Mouse (Mus musculus) bone marrow macrophage, adult 2 months (primary cell): Measurements from ENCODE around the gene Pop4.

Experiments used
- CTCF ChIP-seq: IDR thresholded peaks from 2 replicates; pipeline ENCODE4 v1.5.1; 2012; ENCODE audit warnings: low read depth, mild to moderate bottlenecking, low read length, moderate library complexity
- POLR2A ChIP-seq: IDR thresholded peaks from 2 replicates; pipeline ENCODE4 v1.6.1; 2012; ENCODE audit warnings: mild to moderate bottlenecking, low read depth, low read length, borderline replicate concordance

- no peak for TF ChIP-seq POLR2A
- no peak for TF ChIP-seq CTCF
These were observed 8.8 kb downstream of the Pop4 start for GRCm38 (mm10) chr7:38262406-38262805.
